Mouse (Mus musculus) intestine, embryonic 14.5 days (tissue): ENCODE results near the gene Mat2a. TPM values are rescaled to one million over a fixed set of nuclear protein-coding genes. Genes with fewer than 3 reads are reported as not detected.

Experiments
- ATAC-seq: fragments of 200-750 bp; cut with Nextera tagmentation; replicated peaks from 2 replicates; pipeline ENCODE4 v1.8.0; 2017; ENCODE audit warnings: low read depth, moderate number of reproducible peaks, moderate TSS enrichment, moderate library complexity; ENCODE audit not compliant: low FRiP score, low TSS enrichment
- DNase-seq: peaks from one replicate; pipeline ENCODE4 v3.0.0-alpha.2; 2018; ENCODE audit warnings: low spot score
- H3K27ac ChIP-seq: fragments of 300-500 bp; sonication (generic); 2 replicates; pipeline ENCODE4 v1.5.1; 2014; ENCODE audit warnings: low read depth, mild to moderate bottlenecking, control low read depth
- H3K27me3 ChIP-seq: fragments of 300-500 bp; sonication (generic); replicated peaks from 2 replicates; pipeline ENCODE4 v1.6.1; 2014; ENCODE audit warnings: low read length, control low read depth; ENCODE audit not compliant: control insufficient read depth, insufficient read depth
- H3K36me3 ChIP-seq: fragments of 300-500 bp; sonication (generic); 2 replicates; pipeline ENCODE4 v1.6.1; 2014; ENCODE audit warnings: low read length, control low read depth; ENCODE audit not compliant: control insufficient read depth, insufficient read depth
- H3K4me1 ChIP-seq: fragments of 300-500 bp; sonication (generic); replicated peaks from 2 replicates; pipeline ENCODE4 v1.6.1; 2014; ENCODE audit warnings: low read length, control low read depth, mixed read lengths; ENCODE audit not compliant: control insufficient read depth, insufficient read depth
- H3K4me2 ChIP-seq: fragments of 300-500 bp; sonication (generic); 2 replicates; pipeline ENCODE4 v1.6.1; 2014; ENCODE audit warnings: low read length
- H3K4me3 ChIP-seq: fragments of 300-500 bp; sonication (generic); 2 replicates; pipeline ENCODE4 v1.5.1; 2014; ENCODE audit warnings: low read depth, low read length, control low read depth, mixed read lengths
- H3K9ac ChIP-seq: fragments of 300-500 bp; sonication (generic); 2 replicates; pipeline ENCODE4 v1.6.1; 2014; ENCODE audit warnings: mild to moderate bottlenecking, low read length
- H3K9me3 ChIP-seq: fragments of 300-500 bp; sonication (generic); 2 replicates; pipeline ENCODE4 v1.6.1; 2016; ENCODE audit warnings: low read length, control low read depth; ENCODE audit not compliant: control insufficient read depth
- WGBS: fragments of 180-500 bp; shearing (Covaris S2); extraction: QIAGEN DNeasy Blood & Tissue Kit; methylation state at CpG from one replicate; pipeline ENCODE4 v1.1.7; 2014; 5-methylcytosine and 5-hydroxymethylcytosine counted together
- polyA plus RNA-seq: library from polyadenylated mRNA; unstranded; fragments of >200 nt; fragmentation: Nextera tagmentation; extraction: Ambion mirVana; gene quantifications from 2 replicates; pipeline ENCODE4 v1.2.1, GENCODE M21; 2014

Mat2a gene
- polyA plus RNA-seq, 1 experiment from 2014 or later: 378 TPM

- H3K4me3 ChIP-seq: no peak overlapping the region
- no peak overlapping the region for H3K9ac ChIP-seq
- H3K27ac ChIP-seq: no peak overlapping the region
- peaks cover 14% of the 10 kb centered on the region for H3K4me1 ChIP-seq
- peaks cover 20% of the 10 kb centered on the region for H3K36me3 ChIP-seq
- WGBS: 92% methylated on average over 2 of the region's 2 CpGs
- ATAC-seq (no peak), DNase-seq (no peak)
- no peak overlapping the region for H3K4me2 ChIP-seq
- no peaks in the 10 kb centered on the region for H3K9me3 ChIP-seq
- H3K27me3 ChIP-seq: no peaks in the 10 kb centered on the region
These were observed 52.8 kb downstream of the Mat2a start for GRCm38 (mm10) chr6:72386561-72386960.

DNA sequence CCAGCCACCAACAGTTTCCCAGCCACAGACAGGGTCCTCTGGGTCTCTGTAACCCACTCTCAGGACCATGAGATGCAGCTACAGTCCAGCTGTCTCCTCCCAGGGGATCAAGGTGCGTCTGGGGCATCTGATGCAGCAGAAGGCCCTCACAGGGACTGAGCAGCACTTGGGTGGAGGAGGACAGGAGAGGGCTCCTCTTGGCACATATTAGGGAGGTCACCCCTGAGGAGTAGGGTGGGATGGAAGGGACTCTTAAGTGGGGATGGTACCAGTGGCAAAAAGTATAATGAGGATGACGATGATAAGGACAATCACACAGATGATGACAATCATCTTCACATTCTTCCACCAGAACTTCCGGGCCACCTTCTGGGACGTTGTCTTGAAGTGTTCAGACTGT, 54.1 kb downstream of the Mat2a start:
- H3K9me3 ChIP-seq: no peaks in the 10 kb centered on the region
- DNase-seq: no peak
- no peak overlapping the region for H3K9ac ChIP-seq
- peaks cover 12% of the 10 kb centered on the region for H3K4me1 ChIP-seq
- H3K36me3 ChIP-seq: peaks cover 20% of the 10 kb centered on the region
- no peaks in the 10 kb centered on the region for H3K27me3 ChIP-seq
- H3K4me2 ChIP-seq: no peak overlapping the region
- no peak for ATAC-seq
- no peak overlapping the region for H3K4me3 ChIP-seq
- H3K27ac ChIP-seq: no peak overlapping the region
- 87% methylated on average over 4 of the region's 4 CpGs for WGBS

DNA sequence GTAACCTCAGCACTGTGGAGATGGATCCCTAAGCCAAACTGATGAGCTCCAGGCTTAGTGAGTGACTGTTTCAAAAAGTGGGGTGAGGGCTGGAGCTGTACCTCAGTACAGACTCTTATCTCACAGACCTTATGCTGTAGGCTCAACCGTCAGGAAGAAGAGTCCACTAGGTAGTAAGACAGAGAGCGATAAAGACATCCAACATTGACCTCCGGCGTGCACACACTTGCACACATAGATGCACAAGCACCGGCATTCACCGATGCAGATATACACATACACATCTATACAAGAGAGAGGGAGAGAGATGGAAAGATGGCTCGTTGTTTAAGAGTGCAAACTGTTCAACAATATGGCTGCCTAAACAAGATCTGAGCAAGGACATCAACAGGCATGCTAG, 55.4 kb downstream of the Mat2a start:
- Histone ChIP-seq H3K4me3 (no peak overlapping the region), H3K4me2 (no peak overlapping the region), H3K9me3 (no peaks in the 10 kb centered on the region), H3K4me1 (peaks cover 7% of the 10 kb centered on the region), H3K36me3 (peaks cover 20% of the 10 kb centered on the region), H3K9ac (no peak overlapping the region), H3K27me3 (0 out of 2 replicates have a peak, but pooled peaks cover 8% of the 10 kb centered on the region), H3K27ac (no peak overlapping the region)
- DNase-seq: no peak
- no peak for ATAC-seq
- WGBS: 96% methylated on average over 7 of the region's 7 CpGs

- no peak overlapping the region for H3K9ac ChIP-seq
- H3K27ac ChIP-seq: no peak overlapping the region
- ATAC-seq (no peak), DNase-seq (no peak)
- 0 out of 2 replicates have a peak, but pooled peaks cover 8% of the 10 kb centered on the region for H3K27me3 ChIP-seq
- peaks cover 20% of the 10 kb centered on the region for H3K36me3 ChIP-seq
- no peak overlapping the region for H3K4me3 ChIP-seq
- H3K9me3 ChIP-seq: no peaks in the 10 kb centered on the region
- H3K4me2 ChIP-seq: no peak overlapping the region
- H3K4me1 ChIP-seq: peaks cover under 1% of the 10 kb centered on the region
- WGBS: 82% methylated on average over 6 of the region's 6 CpGs
These were observed 56.1 kb downstream of the Mat2a start for GRCm38 (mm10) chr6:72383142-72383820.

Other genes starting within 250 kb of the Mat2a start
- gene Atoh8, start 204.0 kb downstream of the Mat2a start, polyA plus RNA-seq: 7.3 and 8.7 TPM in 2 replicates
- 0.12 TPM in 1 of 2 replicates, not detected in the other for gene Sftpb, start 134.9 kb downstream of the Mat2a start, polyA plus RNA-seq
- gene Usp39, start 94.4 kb downstream of the Mat2a start, polyA plus RNA-seq: 56.2 and 58.0 TPM in 2 replicates
- gene 0610030E20Rik, start 92.2 kb downstream of the Mat2a start, polyA plus RNA-seq: 25.0 and 27.6 TPM in 2 replicates
- gene Tmem150a, start 84.1 kb downstream of the Mat2a start, polyA plus RNA-seq: 10.8 and 11.7 TPM in 2 replicates
- gene Rnf181, start 72.6 kb downstream of the Mat2a start, polyA plus RNA-seq: 96.9 and 98.0 TPM in 2 replicates
- gene Vamp5, start 59.1 kb downstream of the Mat2a start, polyA plus RNA-seq: 19.6 and 21.4 TPM in 2 replicates
- gene Vamp8, start 48.9 kb downstream of the Mat2a start, polyA plus RNA-seq: 177 and 183 TPM in 2 replicates
- gene Ggcx, start 25.2 kb downstream of the Mat2a start, polyA plus RNA-seq: 12.8 and 17.7 TPM in 2 replicates
- 0.18 and 0.27 TPM in 2 replicates for gene Sh2d6, start 82.1 kb upstream of the Mat2a start, polyA plus RNA-seq
- 36.7 and 37.9 TPM in 2 replicates for gene Capg, start 104.8 kb upstream of the Mat2a start, polyA plus RNA-seq
- 14.2 and 15.1 TPM in 2 replicates for gene Elmod3, start 158.9 kb upstream of the Mat2a start, polyA plus RNA-seq
- gene Retsat, start 158.9 kb upstream of the Mat2a start, polyA plus RNA-seq: 20.7 and 21.3 TPM in 2 replicates
- 37.6 and 40.8 TPM in 2 replicates for gene Tgoln1, start 177.4 kb upstream of the Mat2a start, polyA plus RNA-seq